Mouse (Mus musculus): Measurements from ENCODE around the gene Gm28845. TPM values are rescaled to one million over a fixed set of nuclear protein-coding genes. Genes with fewer than 3 reads are reported as not detected.
A peak's percentile ranks its signal among the peaks of the same experiment; 100 is the strongest.

Gene Gm28845
- not detected for total RNA-seq (2022)

GRCm38 (mm10) chr1:65119438-65119837, at the start of gene Gm28845:
TSS of gene Gm28845 (minus strand) at chr1:65119558.
- DNase-seq (ENCODE audit: low spot score): no peak

- DNase-seq (ENCODE audit: low spot score): no peak
Observed at GRCm38 (mm10) chr1:65167496-65167895, 48.1 kb upstream of the Gm28845 start.

GRCm38 (mm10) chr1:65162210-65162609, 42.9 kb upstream of the Gm28845 start:
- DNase-seq (ENCODE audit: low spot score): no peak

GRCm38 (mm10) chr1:65156111-65156510, 36.8 kb upstream of the Gm28845 start:
- DNase-seq (ENCODE audit: low spot score): no peak

GRCm38 (mm10) chr1:65154814-65155213, 35.5 kb upstream of the Gm28845 start:
- no peak for DNase-seq (ENCODE audit: low spot score)

GRCm38 (mm10) chr1:65147971-65148370, 28.6 kb upstream of the Gm28845 start:
- DNase-seq (ENCODE audit: low spot score): no peak

GRCm38 (mm10) chr1:65147326-65147725, 28.0 kb upstream of the Gm28845 start:
- DNase-seq (ENCODE audit: low spot score): no peak

- no peak for DNase-seq (ENCODE audit: low spot score)
Observed at GRCm38 (mm10) chr1:65146601-65147000, 27.2 kb upstream of the Gm28845 start.

GRCm38 (mm10) chr1:65144783-65145182, 25.4 kb upstream of the Gm28845 start:
- no peak for DNase-seq (ENCODE audit: low spot score)

- no peak for DNase-seq (ENCODE audit: low spot score)
Observed at GRCm38 (mm10) chr1:65137560-65137959, 18.2 kb upstream of the Gm28845 start.

GRCm38 (mm10) chr1:65132833-65133232, 13.5 kb upstream of the Gm28845 start:
- DNase-seq (ENCODE audit: low spot score): no peak

- no peak for DNase-seq (ENCODE audit: low spot score)
Observed at GRCm38 (mm10) chr1:65131671-65132070, 12.3 kb upstream of the Gm28845 start.

GRCm38 (mm10) chr1:65130226-65130625, 10.9 kb upstream of the Gm28845 start:
- no peak for DNase-seq (ENCODE audit: low spot score)

GRCm38 (mm10) chr1:65129634-65130180, 10.3 kb upstream of the Gm28845 start:
- DNase-seq (ENCODE audit: low spot score): no peak

- no peak for DNase-seq (ENCODE audit: low spot score)
Observed at GRCm38 (mm10) chr1:65122574-65123372, 3.4 kb upstream of the Gm28845 start, which contains the start of gene D630023F18Rik. TSS of gene D630023F18Rik (minus strand) at chr1:65123214.

- DNase-seq (ENCODE audit: low spot score): no peak
Observed at GRCm38 (mm10) chr1:65118150-65118913, 1.0 kb downstream of the Gm28845 start.

- DNase-seq (ENCODE audit: low spot score): no peak
Observed at GRCm38 (mm10) chr1:65113536-65114172, 5.7 kb downstream of the Gm28845 start.

- no peak for DNase-seq (ENCODE audit: low spot score)
Observed at GRCm38 (mm10) chr1:65112807-65113196, 6.6 kb downstream of the Gm28845 start.

GRCm38 (mm10) chr1:65112031-65112806, 7.1 kb downstream of the Gm28845 start:
- peak; percentile 75 for DNase-seq (ENCODE audit: low spot score)

- no peak for DNase-seq (ENCODE audit: low spot score)
Observed at GRCm38 (mm10) chr1:65109756-65110435, 9.5 kb downstream of the Gm28845 start.

GRCm38 (mm10) chr1:65109196-65109595, 10.2 kb downstream of the Gm28845 start:
- DNase-seq (ENCODE audit: low spot score): no peak
